Mouse (Mus musculus) adipocyte (in vitro differentiated cells): ENCODE results near the gene Ap2a2.
A peak's percentile ranks its signal among the peaks of the same experiment; 100 is the strongest.
"Not testable (repeated sequence)": the region's sequence is repeated elsewhere in the genome, so short reads cannot be mapped to it uniquely, and the experiment has no call there.

Experiments used
- DNase-seq: peaks from one replicate; pipeline ENCODE4 v3.0.0-alpha.2; 2016; ENCODE audit warnings: low spot score

The Ap2a2 gene

GRCm38 (mm10) chr7:141560471-141560870 is 1.5 kb upstream of the Ap2a2 start:
- DNase-seq: no peak

GRCm38 (mm10) chr7:141562421-141562851 is 463 bp downstream of the Ap2a2 start:
- no peak for DNase-seq

- DNase-seq: peak; percentile 57
Measured at GRCm38 (mm10) chr7:141562852-141563427, 967 bp downstream of the Ap2a2 start.

DNA sequence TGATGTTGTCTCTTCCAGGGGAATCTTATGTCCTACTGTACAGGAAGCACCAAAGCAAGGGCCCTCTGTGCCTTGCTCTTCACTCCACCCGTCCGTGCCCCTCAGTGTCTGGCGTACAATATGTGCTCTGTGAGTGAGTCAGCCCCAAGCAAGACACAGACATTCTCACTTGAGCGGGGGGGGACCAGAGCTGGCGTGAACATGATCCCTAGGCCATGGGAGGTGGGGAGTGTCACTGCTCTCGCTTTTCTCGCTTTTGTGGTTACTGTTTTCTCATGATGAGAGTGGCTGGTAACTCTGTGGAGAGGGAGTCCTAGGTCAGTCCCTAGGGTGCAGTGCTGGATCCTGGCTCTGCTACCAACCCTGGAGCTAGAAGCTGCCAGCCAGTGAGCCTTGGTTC is 2.6 kb downstream of the Ap2a2 start:
- no peak for DNase-seq

DNA sequence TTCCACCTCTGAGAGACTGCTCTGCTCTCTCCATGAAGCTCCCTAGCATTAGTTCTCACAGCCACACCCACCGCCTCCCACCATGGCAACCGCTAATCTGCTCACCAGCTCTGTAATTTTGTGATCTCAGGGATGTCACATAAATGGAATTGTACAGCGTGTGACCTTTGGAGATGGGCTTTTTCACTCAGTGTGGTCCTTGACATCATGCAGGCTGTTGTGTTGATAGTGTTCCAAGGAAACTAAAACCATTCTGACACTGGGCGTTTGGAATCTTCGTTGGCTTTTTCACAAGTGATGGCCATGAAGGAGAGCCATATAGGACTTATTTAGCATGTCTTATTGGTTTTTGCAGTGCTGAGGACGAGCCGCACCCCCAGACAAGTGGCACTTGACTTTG is 4.6 kb downstream of the Ap2a2 start:
- DNase-seq: no peak

- DNase-seq: no peak
Measured at GRCm38 (mm10) chr7:141569283-141569803, 7.4 kb downstream of the Ap2a2 start.

DNA sequence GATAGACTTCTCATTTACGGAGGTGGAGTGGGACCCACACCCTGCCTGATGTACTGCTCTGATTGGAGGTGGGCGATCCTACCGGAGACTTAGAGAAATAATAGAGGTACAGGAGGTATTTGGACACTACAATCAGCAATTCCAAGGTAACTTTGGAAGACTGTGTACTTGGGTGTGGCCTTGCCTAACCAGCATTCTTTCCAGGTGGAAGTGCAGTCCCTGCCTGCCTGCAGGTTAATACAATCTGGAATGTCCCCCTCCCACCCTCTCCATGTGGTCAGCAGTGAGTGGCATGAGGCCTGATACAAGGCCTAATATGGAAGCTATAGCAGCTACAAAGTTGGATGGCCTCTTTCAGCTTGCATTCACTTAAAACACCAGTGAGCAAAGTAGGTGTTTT is 7.9 kb downstream of the Ap2a2 start:
- no peak for DNase-seq

DNA sequence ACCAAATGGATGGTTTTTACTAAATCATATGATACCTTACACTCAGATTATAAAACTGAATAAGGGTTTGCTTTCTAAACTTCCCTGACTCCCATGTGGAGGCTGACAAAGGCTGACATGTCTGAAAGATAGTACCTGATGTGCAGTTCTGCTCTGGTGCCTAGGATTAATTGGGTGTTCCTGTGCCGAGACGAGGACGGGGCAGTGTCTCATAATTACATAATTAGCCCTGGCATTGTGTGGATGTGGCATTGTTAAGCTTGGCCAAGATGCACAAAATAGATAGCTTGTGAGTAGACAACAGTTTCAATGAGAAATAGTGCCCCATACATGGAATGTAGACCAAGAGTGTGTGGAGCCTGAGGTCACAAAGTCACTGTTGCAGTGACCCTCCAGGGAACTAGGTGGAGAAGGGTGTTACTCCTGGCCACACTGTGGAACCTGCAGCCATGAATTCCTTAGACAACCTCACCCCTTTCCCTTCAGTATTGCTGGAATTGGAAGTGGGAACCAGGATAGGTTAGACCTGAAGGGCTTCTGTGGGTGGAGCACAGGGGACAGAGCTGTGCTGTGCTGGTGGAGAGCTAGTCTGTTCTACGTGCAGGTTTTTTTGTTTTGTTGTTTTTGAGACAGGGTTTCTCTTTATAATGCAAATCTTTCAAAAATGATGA is 8.8 kb downstream of the Ap2a2 start:
- no peak for DNase-seq

DNA sequence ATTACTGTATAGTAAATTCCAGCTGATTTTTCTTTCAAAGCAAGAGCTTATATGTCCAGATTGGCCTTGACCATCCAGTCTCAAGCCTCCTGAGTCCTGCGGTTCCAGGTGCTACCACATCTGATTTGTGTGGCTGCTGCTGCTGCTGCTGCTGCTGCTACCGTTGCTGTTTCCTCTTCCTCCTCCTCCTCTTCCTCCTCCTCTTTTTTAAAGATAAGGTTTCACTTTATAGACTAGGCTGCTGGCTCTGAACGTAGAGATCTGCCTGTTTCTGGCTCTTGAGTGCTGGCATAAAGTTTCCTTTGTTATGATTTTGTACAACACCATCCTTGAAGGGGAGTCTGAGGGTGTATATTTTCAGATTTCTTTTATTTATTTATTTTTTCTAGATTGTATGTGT is 12.1 kb downstream of the Ap2a2 start:
- no peak for DNase-seq

- no peak for DNase-seq
Measured at GRCm38 (mm10) chr7:141575481-141575880, 13.5 kb downstream of the Ap2a2 start.

- no peak for DNase-seq
Measured at GRCm38 (mm10) chr7:141577801-141578200, 15.8 kb downstream of the Ap2a2 start.

GRCm38 (mm10) chr7:141578511-141578910 is 16.5 kb downstream of the Ap2a2 start:
- DNase-seq: no peak

- DNase-seq: no peak
Measured at GRCm38 (mm10) chr7:141578943-141579342, 17.0 kb downstream of the Ap2a2 start.

DNA sequence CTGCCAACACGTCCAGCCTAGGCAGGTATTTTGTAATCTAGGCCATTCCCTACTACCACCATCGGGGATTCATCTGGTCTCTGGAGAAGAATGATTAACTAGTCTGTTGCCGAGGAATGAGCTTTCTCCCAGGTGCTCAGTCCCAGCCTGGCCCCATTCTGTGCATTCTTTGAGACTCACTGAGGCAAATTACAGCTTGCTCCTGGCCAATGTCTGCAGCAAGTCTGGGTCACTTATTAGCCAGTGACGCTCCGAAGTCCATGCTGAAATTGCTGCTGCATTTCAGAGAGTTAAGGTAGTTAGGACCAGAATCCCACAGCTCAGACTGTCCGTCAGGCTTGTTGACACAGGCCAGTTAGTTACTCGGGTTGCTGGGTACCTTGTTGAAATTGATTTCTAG is 19.4 kb downstream of the Ap2a2 start:
- DNase-seq: no peak

DNA sequence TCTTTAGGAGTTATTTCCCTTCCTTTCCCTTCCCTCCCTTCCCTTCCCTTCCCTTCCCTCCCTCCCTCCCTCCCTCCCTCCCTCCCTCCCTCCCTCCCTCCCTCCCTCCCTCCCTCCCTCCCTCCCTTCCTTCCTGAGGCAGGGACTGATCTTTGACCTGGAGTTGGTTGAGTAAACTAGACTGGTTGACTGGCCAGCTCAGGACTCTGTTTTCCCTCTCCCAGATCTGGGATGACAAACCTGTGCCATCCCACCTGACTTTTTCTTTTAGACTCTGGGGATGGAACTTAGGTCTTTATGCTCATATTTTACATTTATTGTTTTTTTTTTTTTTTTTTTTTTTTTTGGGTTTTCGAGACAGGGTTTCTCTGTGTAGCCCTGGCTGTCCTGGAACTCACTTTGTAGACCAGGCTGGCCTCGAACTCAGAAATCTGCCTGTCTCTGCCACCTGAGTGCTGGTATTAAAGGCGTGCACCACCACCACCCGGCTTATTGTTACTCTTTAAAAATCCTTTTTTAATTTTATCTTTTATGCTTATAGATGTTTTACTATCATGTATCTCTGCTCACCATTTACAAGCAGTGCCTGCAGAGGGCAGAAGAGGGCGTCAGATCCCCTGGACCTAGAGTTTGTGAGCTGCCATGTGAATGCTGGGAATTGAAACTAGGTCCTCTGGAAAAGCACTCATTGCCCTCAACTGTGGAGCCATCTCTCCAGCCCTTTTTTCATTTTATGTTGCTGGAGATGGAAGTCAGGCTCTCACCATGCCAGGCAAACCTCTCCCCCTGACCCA is 22.3 kb downstream of the Ap2a2 start:
- DNase-seq: no peak

GRCm38 (mm10) chr7:141585288-141585687 is 23.3 kb downstream of the Ap2a2 start:
- no peak for DNase-seq

- DNase-seq: no peak
Measured at GRCm38 (mm10) chr7:141585881-141586280, 23.9 kb downstream of the Ap2a2 start.

DNA sequence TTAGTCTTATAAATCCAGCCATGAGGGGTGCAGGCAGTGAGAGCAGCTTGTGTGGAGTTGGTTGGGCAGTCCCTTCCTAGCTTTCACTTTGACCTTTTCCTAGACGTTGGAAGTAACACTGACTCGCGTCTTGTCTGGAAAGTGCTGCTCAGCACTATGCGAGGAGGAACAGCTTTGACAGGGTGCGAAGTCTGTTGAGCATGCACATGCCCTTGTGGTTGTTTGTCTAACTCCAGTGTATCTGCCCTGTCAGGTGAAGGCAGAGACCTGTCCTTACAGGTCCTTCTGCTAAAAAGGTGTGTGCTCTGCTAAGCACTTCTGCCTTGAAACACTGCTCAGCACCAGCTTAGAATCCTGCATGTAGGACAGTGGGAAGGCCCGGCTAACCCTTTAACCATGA is 26.9 kb downstream of the Ap2a2 start:
- no peak for DNase-seq

DNA sequence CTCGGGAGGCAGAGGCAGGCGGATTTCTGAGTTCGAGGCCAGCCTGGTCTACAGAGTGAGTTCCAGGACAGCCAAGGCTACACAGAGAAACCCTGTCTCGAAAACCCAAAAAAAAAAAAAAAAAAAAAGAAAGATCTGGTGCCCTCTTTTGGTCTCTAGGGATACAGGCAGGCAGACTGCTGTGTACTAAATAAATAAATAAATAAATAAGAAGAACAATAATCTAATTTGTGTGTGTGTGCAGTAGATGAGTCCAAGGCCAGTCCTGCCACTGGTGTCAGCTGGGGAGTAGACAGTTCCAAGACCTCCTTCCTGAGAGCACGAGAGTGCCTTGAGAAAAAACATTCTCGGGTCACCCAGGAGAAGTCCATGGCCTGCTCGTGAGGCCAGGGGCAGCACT is 28.3 kb downstream of the Ap2a2 start:
- not testable (repeated sequence) for DNase-seq

- no peak for DNase-seq
Measured at GRCm38 (mm10) chr7:141590959-141591358, 29.0 kb downstream of the Ap2a2 start.

DNA sequence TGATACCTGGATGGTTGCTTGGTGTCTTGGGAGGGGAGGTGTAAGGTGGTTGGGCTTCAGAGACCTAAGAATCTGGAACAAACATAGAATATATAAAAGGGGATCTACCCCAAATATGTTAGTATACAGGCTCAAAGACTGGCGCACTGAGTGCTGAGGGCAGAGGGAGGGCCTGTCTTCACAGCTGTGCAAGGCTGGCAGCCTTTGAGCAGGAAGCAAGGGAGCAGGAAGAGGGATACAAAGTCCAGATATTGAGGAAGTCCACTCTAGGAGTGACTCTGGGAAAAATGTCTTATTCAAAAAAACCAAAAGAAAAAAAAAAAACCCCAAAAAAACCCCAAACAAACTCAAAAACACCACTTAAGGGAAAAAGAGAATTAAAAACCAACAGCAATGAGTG is 30.1 kb downstream of the Ap2a2 start:
- no peak for DNase-seq

DNA sequence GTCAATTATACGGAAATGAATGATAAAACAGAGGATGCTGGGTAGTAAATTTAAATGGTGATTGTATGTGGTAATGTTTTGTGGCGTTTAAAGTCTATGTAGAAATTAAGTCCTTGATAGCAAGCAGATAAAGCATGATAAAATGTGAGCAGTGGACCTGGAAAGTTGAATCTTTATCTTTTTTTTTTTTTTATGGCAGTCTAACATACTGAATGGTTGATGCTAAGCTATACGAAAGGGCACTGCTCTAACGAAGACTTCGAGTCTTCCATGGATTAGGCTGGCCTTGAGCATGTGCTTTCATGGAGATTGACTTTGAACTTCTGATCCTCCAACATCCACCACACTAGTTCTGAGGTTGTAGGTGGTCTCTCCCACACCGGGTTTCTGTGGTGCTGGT is 31.1 kb downstream of the Ap2a2 start:
- no peak for DNase-seq

- DNase-seq: no peak
Measured at GRCm38 (mm10) chr7:141596971-141597370, 35.0 kb downstream of the Ap2a2 start.
